Mouse (Mus musculus) ES-E14 (cell line): ENCODE results near the gene Tnrc18.

Source experiments
- CHD2 ChIP-seq: IDR thresholded peaks from 2 replicates; pipeline ENCODE4 v1.6.1; 2014; ENCODE audit warnings: mild to moderate bottlenecking, low read depth, low read length, inconsistent platforms
- HCFC1 ChIP-seq: IDR thresholded peaks from 2 replicates; pipeline ENCODE4 v1.6.1; 2012; ENCODE audit warnings: low read length, inconsistent platforms, borderline replicate concordance; ENCODE audit not compliant: insufficient read depth
- MAFK ChIP-seq: IDR thresholded peaks from 2 replicates; pipeline ENCODE4 v1.6.1; 2014; ENCODE audit warnings: mild to moderate bottlenecking, low read depth, low read length, inconsistent platforms; ENCODE audit not compliant: insufficient read depth
- ZC3H11A ChIP-seq: IDR thresholded peaks from 2 replicates; pipeline ENCODE4 v1.6.1; 2012; ENCODE audit warnings: low read depth, mild to moderate bottlenecking, inconsistent platforms, low read length, borderline replicate concordance
- ZNF384 ChIP-seq: IDR thresholded peaks from 2 replicates; pipeline ENCODE4 v1.6.1; 2012; ENCODE audit warnings: low read depth, low read length, inconsistent platforms

DNA sequence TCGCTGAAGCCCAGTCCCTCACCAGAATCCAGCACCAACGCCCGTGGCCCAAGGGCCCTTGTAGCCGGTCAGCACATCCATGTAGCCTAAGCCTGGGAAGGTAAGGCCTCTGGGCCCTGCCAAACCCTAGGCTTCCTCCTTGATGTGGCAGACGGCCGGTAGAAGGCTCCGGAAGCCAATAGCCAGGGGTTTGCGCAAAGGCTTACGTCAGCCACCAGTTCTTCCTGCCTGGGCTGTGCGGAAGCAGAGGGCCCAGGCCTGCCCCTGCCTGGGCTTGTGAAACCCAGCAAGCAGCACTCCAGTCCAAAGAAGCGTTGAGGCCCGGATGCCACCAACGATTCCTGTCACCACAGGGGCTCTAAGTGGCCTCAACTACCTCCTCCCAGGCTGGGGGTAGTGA, 22.9 kb downstream of the Tnrc18 start:
- TF ChIP-seq ZNF384: no peak
- TF ChIP-seq ZC3H11A: no peak
- TF ChIP-seq CHD2: no peak
- no peak for TF ChIP-seq HCFC1
- TF ChIP-seq MAFK: no peak
